Mouse (Mus musculus) telencephalon, adult 2 months (tissue): ENCODE data around the gene Cd9.

ENCODE experiments used
- DNase-seq: peaks from one replicate; pipeline ENCODE4 v3.0.0-alpha.2; 2011; ENCODE audit warnings: low read depth, low spot score

Gene Cd9

DNA sequence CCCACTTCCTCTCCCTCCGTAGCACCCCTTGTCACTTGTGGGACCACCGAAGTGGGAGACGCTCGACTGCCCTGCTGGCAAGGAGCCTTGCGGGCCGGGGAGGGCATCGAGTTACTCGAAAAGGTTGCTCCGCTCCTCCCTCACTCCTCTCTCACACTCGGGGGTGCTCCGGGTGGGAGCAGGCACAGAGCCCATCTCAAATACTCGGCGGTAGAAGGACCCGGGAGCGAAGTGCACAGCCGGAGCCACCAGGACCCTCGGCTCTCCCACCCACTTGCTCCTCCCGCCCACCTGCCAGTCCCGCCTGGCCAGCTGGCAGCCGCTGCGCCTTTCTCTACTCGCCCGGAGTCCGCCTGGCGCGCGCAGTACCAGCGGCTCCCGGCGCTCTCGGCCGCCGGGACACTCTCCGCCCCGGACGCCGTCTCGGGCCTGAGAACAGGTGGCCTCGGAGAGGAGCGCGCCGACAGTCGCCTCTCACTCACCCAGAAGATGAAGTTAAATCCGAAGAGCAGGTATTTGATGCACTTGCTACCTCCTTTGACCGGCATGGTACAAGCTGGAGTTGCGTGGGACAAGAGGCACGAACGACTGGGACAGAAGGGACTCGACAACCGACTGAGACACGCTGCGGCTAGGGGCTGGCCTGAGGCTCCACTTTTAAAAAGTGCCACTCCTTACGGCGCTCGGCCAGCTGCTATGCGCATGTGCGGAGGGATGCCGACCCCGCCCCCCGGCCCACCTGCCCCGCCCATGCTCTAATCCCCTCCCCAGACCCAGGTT lies at the start of gene Cd9:
Gene Cd9, minus strand, starts transcription at position 700 of the 780 bp plus-strand sequence.
- no peak for DNase-seq

DNA sequence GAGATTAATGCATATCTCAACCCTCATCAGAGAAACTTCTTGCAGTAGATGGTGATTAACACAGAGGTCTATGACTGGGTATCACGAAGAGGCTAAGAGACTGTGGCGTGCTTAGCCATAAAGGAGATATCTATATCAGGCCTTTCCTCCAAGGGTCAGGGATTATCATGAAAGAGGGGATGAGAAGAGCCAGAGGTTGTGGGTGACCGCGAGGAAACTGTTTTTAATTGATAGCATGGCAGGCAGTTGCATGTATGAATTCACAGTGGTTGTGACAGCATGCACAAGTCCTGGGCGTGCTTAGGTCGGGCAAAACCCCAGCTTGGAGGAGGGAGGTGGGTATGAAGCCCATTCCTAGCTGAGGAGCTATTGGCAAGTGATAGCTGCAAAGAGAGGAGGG lies 46.7 kb upstream of the Cd9 start:
- DNase-seq = no peak

DNA sequence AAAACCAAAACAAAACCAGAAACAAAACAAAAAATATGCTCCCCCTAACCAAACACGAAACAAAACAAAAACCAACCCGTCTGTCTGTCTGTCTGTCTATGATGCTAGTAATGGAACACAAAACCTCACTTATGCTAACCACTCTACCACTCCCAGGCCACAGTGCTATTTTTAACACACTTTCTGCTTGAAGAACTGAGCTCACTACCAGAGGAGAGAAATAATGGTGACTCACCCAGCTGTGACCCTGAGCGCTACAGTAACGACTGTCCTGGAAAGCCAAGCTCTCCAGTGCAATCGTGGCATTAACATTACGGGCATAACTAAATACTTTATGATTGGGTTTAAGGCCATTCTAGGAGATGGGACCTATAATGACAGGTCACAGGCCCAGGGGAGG lies 46.2 kb upstream of the Cd9 start:
- DNase-seq = no peak

DNA sequence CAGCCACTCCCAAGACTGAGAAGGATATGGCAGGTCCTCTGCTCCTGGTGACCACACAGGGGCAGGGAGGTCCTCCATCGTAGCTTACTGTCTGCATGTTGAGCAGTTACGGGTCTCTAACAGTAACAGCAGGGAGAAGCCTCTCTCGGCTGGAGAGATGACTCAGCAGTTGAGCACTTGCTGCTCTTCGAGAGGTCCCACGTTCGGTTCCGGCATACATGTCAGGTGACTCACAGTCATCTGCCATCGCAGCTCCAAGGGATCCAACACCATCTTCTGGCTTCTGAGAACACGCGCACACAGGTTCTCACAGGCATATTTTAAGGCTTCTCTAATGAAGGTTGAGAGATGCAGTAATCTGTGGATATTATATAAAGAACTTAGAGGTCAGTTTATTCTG lies 45.6 kb upstream of the Cd9 start:
- no peak for DNase-seq

DNA sequence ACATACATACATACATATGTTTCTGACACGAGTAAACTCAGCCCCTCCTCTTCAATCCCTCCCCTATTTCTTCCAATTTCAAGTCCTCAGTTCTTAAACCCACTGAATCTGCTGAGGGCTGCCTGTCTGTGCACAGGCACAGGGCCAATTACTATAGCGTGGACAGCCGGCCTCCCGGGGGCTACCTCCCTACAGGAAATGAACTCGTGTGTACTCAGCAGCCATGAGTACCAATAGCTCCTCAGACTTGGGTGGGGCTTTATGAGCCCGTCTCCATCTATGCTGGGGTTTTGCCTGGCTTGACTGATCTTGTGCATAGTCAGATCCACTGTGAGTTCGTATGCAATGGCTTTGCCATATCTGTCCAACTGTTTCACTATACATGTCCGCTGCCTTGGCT lies 44.8 kb upstream of the Cd9 start:
- DNase-seq = no peak

DNA sequence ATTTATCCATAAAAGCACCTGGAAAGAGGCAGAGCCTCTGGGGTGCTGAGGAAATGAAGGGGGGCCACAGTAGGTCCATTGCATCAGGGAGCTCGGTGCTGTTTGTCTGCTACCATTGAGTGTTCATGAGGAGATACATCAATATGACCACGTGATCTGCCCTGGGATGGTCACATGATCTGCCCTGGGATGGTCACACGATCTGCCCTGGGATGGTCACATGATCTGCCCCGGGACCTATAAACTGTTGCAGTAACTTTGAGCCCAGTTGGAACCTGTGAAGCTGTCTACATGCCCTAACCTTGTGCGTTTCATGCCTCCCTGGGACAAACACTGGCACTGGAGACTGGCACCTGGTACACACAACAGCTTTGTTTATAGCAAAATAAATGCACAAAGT lies 43.9 kb upstream of the Cd9 start:
- DNase-seq = no peak

DNA sequence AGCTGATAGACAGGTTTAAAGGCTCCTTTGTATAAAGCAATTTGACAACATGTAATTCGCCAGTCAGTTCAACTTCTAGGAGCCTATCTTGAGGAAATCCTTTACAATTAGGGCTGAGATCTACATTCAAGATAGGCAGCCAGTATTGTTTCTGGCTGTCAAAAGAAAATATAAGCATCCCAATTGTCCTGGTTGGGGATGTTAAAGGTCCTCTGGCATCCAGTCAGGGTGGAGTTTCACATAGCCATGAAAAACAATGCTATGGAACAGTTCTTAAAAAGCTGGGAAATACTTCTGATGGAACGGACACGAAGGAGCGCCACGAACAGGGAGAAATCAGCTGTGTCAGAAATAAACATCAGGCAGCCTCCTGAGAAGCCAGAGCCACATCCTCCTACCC lies 40.4 kb upstream of the Cd9 start:
- no peak for DNase-seq

DNA sequence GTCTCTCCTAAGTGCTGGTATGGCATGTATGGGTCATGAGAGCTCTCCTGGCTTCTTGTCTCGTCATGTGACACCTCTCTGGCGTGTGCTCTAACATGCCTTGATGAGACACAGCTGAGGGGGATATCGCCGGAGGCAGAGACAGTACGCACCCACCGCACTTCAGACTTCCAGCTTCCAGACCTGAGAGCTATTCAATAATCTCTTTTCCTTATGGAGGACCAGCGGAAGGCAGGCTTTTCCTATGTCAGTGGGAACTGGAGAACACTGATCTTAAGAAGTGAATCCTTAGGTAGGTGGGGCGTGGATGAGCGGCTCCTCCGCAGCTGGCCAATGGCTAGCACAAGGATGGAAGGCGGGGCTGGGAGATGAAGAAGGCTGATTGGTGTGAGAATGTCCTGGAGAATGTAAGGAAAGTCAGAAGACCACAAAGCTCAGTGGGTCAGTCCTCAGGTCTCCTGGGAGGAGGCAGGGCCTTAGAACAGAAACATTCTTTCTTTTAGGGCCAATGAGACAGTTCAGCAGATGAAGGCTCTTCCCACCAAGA lies 38.6 kb upstream of the Cd9 start:
- no peak for DNase-seq

DNA sequence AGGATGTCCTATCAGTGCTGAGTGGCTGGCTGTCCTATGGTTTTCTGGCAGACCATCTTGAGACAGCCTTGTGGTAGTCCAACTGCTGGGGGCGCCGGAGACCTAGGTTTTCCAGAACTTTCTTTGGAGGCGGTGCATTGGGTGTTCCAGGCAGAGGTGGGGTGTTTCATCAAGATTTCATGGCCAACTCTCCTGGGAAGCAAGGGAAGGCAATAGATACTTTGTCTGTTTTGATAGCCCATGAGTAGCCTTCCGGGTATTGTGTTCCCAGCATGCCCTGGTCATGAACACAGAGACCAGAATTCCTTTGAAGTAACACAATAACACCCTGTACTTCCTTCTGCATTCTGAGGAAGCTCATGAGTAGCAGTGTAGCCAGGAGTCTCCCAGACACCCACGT lies 34.9 kb upstream of the Cd9 start:
- DNase-seq = no peak

DNA sequence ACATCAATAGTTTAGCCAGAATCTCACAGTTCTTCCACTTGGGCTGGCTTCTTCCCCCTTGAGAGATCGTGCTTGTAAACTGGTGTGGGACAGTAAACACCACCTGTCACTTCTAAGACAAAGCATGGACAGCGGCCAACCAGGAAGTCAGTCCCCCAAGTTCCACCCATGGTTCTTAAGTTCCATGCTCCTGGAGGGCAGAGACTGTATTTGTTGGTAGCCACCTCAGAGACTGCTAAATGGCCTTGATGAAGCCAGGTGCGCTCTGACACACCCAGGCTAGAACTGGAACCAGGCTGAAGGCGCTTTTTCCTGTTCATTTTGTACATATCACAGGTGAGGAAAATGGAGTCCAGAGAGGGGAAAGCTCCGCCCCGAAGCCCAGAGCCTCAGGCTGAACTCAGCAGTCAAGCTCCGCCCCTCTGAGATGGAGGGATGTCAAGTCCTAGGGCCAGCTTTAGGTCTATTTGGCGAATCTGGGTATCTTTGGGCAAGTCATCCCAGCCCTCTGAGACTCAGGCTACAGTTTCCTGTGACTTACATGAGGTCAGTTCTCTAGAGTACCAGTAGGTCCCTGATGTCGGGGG lies 34.1 kb upstream of the Cd9 start:
- DNase-seq = no peak

DNA sequence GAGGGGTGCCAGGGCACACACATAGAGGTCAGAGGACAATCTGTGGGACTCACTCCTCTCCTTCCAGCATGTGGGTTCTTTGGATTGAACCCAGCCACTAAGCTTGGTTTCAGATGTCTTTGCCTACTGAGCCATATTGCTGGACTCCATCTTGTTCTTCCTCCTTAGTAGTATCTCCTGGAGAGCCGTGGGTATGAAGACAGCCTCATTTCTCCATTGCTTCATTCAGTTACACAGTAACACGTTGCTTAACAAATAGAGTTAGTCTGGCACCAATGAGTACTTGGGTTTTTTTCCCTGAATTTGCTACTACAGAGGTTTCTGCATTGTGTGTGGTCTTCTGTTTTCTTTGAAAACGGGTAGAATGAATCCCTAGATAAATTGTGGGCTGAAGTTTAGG lies 31.5 kb upstream of the Cd9 start:
- no peak for DNase-seq

DNA sequence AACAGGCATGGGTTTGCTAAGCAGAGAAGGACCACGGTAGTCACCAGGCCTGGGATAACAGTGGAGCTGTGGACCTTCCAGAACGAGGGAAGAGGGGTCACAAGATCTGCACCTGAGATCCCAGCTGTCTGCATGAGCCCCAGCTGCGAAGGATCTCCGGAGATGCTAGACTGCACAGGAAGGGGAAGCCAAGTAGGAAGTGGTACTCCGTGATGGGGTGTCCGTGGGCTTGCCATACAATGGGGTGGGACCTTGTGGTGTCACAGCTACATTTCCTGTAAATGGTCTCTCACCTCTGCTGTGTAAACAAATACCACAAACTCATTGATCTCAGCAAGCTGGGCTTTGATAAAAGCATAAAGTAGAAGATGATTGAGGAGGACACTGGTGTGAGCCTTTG lies 29.4 kb upstream of the Cd9 start:
- DNase-seq = no peak

DNA sequence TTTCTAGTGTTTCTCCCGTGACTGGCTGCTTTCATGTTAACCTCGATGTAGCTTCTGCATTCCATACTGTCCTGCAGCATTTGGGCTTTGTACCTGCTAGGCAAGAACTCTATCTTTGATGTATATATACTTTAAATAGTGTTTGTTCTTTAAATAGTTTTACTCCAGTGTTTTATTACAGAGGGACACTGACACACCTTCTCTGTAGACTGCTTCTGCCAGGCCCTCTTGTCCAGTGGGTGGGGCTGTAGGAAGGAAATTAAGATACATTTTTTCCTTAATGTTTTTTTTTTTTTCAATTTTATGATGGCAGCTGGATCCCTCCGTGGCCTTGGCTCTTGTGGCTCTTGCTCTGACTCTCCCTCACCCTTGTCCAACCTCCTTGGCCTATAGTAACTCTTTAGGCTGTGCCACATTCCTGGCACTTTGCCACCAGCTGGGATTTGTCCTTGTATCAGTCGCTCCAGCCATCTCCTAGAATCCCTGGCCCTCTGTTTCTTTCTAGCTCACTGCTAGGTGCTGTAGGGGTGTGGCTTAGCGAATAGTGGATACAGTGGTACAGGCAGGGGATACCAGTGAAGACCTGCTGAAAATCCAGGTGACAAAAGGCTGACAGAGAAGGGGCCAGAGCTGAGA lies 27.1 kb upstream of the Cd9 start:
- no peak for DNase-seq

DNA sequence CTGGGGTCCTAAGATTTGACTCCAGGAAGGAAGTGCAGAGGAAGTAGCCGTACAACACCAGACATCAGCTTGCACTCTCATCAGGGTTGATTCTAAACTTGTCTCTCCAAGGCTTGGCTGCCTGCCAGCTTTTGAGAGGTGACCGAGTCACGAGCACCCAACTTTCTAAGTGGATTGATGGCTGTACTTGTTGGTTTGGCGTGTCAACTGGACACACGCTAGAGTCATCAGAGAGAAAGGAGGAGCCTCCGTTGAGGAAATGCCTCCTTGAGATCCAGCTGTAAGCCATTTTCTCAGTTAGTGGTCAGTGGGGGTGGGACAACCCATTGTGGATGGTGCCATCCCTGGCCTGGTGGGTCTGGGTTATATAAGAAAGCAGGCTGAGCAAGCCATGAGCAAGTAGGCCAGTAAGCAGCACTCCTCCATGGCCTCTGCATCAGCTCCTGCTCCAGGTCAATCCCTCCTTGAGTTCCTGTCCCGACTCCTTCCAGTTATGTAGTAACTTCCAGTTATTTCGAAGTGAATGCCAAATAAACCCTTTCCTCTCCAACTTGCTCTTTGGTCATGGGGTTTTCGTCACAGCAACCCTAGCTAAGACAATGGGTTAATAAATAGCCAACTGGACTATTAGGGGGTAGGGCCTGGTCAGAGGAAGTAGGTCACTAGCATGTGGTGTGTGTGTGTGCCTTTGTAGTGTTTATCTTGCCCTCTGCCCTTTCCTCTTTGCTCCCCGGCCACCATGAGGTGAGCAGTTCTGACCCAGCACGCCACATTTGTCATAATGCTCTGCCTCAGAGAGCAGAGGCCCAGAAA lies 21.1 kb upstream of the Cd9 start:
- DNase-seq = no peak

DNA sequence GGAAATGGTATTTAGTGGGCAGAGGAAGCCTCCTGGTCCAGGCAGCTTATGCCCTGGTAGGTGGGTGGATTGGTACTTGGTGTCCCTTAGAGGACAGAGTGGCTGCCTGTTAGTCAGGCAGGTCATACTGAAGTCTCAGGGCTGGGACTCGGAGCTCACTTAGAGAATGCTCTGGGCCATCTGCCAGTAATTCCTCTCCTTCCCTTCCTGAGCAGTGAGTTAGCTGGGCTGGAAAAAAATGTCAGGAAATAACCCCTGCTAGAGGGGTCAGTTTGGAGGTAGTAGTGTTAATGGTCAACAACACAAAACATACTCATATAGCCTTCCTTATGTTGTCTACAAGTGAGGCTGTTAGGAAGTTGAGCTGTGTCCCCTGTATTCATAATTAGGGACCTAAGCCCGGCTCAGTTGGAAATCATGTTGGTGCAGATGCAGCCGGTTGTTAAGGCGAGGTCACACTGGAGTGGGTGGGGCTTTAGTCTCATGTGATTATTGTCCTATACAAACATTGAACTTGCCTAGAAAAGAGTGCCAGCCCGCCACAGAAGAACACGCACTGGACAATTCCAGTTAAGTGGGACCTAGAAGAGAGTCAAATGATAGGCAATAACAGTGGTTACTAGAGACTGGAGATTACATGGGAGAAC lies 18.5 kb upstream of the Cd9 start:
- no peak for DNase-seq

DNA sequence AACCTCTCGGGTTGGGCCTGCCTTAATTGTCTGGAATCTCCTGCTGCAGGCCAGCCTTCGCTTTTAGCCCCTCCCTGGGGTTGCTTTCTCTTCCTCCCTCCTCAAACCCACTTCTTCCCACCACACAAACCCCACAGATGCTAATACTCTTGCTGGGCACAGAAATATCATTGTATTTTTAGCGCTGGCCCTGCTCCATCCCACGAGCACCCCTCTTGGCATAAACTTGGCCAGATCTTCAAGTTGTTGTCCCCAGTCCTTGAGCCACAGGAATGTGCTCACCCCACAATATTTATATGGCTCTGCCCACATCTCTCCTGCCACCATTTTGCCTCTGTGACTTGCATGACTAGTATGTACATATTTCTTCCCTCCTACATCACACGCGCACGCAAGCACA lies 16.6 kb upstream of the Cd9 start:
- no peak for DNase-seq

DNA sequence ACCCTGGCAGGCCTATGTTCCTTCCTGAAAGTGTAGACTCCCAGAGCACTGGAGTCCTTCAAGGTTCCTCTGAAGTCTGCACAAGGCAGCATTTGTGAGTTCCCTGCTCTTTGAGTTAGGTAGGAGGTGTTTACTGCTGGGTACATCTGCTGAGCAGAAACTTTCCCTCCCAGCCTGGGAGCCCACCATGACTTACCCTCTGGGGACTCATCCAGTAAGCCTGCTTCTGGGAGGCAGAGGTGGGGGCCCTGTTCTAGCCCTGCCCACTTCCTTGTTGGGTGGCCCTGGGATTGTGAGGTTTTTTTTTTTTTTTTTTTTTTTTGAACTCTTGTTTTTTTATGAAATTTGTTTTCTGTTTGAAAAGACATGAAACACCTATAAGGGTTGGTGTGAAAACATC lies 16.1 kb upstream of the Cd9 start:
- DNase-seq = no peak

DNA sequence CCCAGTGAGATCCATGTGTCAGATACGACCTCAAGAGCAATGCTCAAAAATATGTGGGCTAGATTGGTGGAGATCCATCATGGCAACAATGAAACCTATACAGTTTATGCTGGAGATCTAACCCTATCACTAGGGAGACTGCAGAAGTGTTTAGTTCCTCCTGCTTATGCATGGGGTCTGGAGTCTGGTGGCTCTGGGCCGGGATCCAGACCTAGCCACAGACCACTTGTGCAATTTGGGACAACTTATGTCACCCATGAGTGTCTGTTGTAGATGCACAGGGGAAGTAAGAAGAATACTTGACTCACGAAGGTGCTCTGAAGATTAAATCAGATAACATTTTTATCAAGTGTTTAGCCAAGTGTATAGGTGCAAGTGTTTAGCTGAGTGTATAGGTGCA lies 15.2 kb upstream of the Cd9 start:
- no peak for DNase-seq

DNA sequence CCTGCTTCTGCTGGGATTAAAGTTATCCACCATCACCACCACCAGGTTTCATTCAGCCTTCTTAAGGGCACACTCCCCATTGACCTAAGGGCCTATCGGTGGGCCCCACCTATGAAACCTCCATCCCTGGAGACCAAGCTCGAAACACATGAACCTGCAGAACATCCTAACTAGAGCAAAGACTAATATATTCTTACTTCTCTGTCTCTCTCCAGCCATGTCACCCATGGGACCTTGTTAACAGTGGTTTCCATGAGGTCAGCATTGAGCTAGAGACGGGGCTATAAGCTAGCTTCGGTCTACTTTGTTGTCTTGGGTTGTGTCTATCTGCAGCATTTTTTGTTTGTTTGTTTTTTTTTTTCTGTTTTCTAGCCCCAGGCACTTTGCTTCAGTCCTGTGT lies 11.8 kb upstream of the Cd9 start:
- no peak for DNase-seq

DNA sequence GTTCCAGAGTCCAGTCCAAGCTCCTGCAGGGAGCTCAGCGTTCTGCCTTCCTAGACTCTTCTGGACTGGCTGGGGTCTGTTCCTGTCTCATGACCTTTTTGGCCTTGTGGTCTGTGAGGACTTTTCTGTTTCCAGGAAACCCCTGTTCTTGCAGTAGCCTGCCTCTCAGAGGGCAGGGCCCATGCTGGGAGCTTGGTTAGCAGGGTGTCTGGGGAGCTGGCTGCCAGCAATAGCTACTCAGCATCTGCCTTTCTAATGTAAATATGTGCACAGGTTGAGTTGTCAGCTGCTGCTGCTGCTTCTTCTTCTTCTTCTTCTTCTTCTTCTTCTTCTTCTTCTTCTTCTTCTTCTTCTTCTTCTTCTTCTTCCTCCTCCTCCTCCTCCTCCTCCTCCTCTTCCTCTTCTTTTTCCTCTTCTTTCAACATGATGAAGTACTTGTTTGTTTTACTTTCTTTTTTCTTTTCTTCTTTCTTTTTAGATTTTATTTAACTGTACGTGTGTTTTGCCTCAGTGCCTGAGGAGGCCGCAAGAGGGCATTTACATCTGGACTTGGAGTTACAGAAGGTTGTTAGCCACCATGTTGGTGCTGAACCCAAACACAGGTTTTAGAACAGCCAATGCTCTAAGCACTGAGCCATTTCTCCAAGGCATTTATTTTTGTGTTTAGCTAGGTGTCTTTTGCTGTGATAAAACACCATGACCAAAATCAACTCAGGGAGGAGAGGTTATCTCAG lies 10.2 kb upstream of the Cd9 start:
- no peak for DNase-seq
